ENCODE assay signal across 7 mouse cellular contexts in genomic region chr1:152815265-152815701, GRCm38 (mm10). TPM values are rescaled to one million over a fixed set of nuclear protein-coding genes. Genes with fewer than 3 reads are reported as not detected.
DNase-seq lines count a peak whose midpoint lies in the region; ATAC-seq and TF ChIP-seq lines count a peak whose summit lies in the region.

No protein-coding gene starts in this region.

- no peak overlapping the region for H3K9ac ChIP-seq in liver, embryonic 13.5 days

- WGBS in liver, embryonic 13.5 days (ENCODE audit: insufficient replicate concordance): 63% methylated on average over 7 of the region's 7 CpGs

- no peak overlapping the region for H3K4me3 ChIP-seq in cortical plate, adult 2 months (ENCODE audit: insufficient read depth, low read length)
- no peak overlapping the region for H3K4me3 ChIP-seq in liver, embryonic 13.5 days (replicated peaks)

- DNase-seq in 3134 (ENCODE audit: extremely low read depth, insufficient read length, low spot score) (peak; percentile 51), 3T3-L1 (ENCODE audit: low read depth, low spot score) (peak; percentile 48)
- DNase-seq in heart, postnatal 14 days: peak; percentile 17 to 46
- DNase-seq in liver, embryonic 13.5 days: peak; percentile 34
- DNase-seq in neural tube, embryonic 10.5 days (ENCODE audit: extremely low spot score, low spot score): peak; percentile 64
- no peak for DNase-seq in left cerebral cortex, adult 9 months (ENCODE audit: low spot score in 2 of 2)

- peak; percentile 59 for ATAC-seq in liver, embryonic 13.5 days (ENCODE audit: low read depth)

- H3K4me1 ChIP-seq in cortical plate, adult 2 months (ENCODE audit: control insufficient read depth, insufficient read depth, low read length): peaks cover 5% of the 10 kb centered on the region; the same call in 1 of the 2 replicates
- H3K4me1 ChIP-seq in liver, embryonic 13.5 days (replicated peaks): peaks cover 19% of the 10 kb centered on the region

- peak; percentile 26; the same call in 1 of the 2 replicates for TF ChIP-seq CTCF in cortical plate, adult 2 months (IDR thresholded peaks at IDR 0.05; ENCODE audit: extremely low read depth, insufficient read depth, low read length)

- H3K27me3 ChIP-seq in liver, embryonic 13.5 days: no peaks in the 10 kb centered on the region

- intact Hi-C loops in heart, postnatal 14 days (cut with DNase I): no loop called here

- no peaks in the 10 kb centered on the region; the same call in 1 of the 2 replicates for H3K36me3 ChIP-seq in liver, embryonic 13.5 days

- no peak overlapping the region for H3K27ac ChIP-seq in cortical plate, adult 2 months (ENCODE audit: insufficient read depth, low read length)
- H3K27ac ChIP-seq in liver, embryonic 13.5 days: no peak overlapping the region

- no peak overlapping the region for H3K4me2 ChIP-seq in liver, embryonic 13.5 days

- TF ChIP-seq POLR2A in cortical plate, adult 2 months (IDR thresholded peaks at IDR 0.05; ENCODE audit: extremely low read depth, insufficient read depth, low read length): no peak

- no peaks in the 10 kb centered on the region for H3K9me3 ChIP-seq in liver, embryonic 13.5 days (replicated peaks)

RNA-seq across cellular contexts. Expression of gene Ncf2, which starts 15.3 kb away (rescaled TPM):
- 4.8 and 5.4 TPM in 2 replicates for polyA plus RNA-seq in cortical plate, adult 2 months (2012; rRNA removed)
- 1 to 10 TPM; 3.9 to 5.1 TPM for total RNA-seq in heart, postnatal 14 days (2021)
- polyA plus RNA-seq in liver, embryonic 13.5 days (2015; fragmentation: Nextera tagmentation; extraction: Ambion mirVana): 8.6 and 10.1 TPM in 2 replicates

RNA-seq across cellular contexts. Expression of gene Arpc5, which starts 48.9 kb away (rescaled TPM):
- polyA plus RNA-seq in cortical plate, adult 2 months (2012; rRNA removed): 103 and 111 TPM in 2 replicates
- 10 to 100 TPM; 53.0 to 57.9 TPM for total RNA-seq in heart, postnatal 14 days (2021)
- 169 and 198 TPM in 2 replicates for polyA plus RNA-seq in liver, embryonic 13.5 days (2015; fragmentation: Nextera tagmentation; extraction: Ambion mirVana)

RNA-seq across cellular contexts. Expression of gene Rgl1, which starts 49.1 kb away (rescaled TPM):
- polyA plus RNA-seq in cortical plate, adult 2 months (2012; rRNA removed): 55.6 and 57.7 TPM in 2 replicates
- 10 to 100 TPM; 51.7 to 51.8 TPM for total RNA-seq in heart, postnatal 14 days (2021)
- 11.8 and 13.3 TPM in 2 replicates for polyA plus RNA-seq in liver, embryonic 13.5 days (2015; fragmentation: Nextera tagmentation; extraction: Ambion mirVana)

Comparison
In these comparisons a context has a peak if more than half of its experiments do, and no peak if none do; other contexts are left out.
1. DNase-seq: peak in 3134 (single experiment), 3T3-L1 (single experiment), heart, postnatal 14 days (2 of 2), liver, embryonic 13.5 days (single experiment) and neural tube, embryonic 10.5 days (single experiment); none in left cerebral cortex, adult 9 months (0 of 2).